Mouse (Mus musculus) embryo, embryonic 10.5 days (tissue): ENCODE data around the gene Shox2.

Source experiments
- DNase-seq: peaks from one replicate; pipeline ENCODE4 v3.0.0-alpha.2; 2015; ENCODE audit warnings: low spot score

Shox2 gene

GRCm38 (mm10) chr3:66964884-66965283, 16.7 kb downstream of the Shox2 start:
- DNase-seq = peak; percentile 44

- DNase-seq = no peak
These were observed 21.6 kb downstream of the Shox2 start for GRCm38 (mm10) chr3:66959972-66960371.

- no peak for DNase-seq
These were observed 26.4 kb downstream of the Shox2 start for GRCm38 (mm10) chr3:66955126-66955525.

- peak; percentile 34 for DNase-seq
These were observed 41.9 kb downstream of the Shox2 start for GRCm38 (mm10) chr3:66939675-66940074.

GRCm38 (mm10) chr3:66922436-66922835, 59.1 kb downstream of the Shox2 start:
- DNase-seq = no peak
